Comparison of ENCODE assay signal across 18 mouse cellular contexts in genomic region chr5:124523032-124523431, GRCm38 (mm10). TPM values are rescaled to one million over a fixed set of nuclear protein-coding genes. Genes with fewer than 3 reads are reported as not detected.
DNase-seq lines count a peak whose midpoint lies in the region; ATAC-seq and TF ChIP-seq lines count a peak whose summit lies in the region.
"Had no signal": no experiment of that assay in that cellular context is flagged by ENCODE, and none has a peak within 500 bp of the region (broad histone marks: within the 10 kb centered on the region; RNA-seq: fewer than 3 reads in every experiment).

No protein-coding gene starts in this region.

- peak; percentile 52 for TF ChIP-seq CTCF in intestine, postnatal 0 days (IDR thresholded peaks at IDR 0.05; ENCODE audit: low read depth)
- TF ChIP-seq CTCF in midbrain, postnatal 0 days (IDR thresholded peaks at IDR 0.05), result peak; percentile 49
- TF ChIP-seq CTCF in stomach, postnatal 0 days (IDR thresholded peaks at IDR 0.05; ENCODE audit: low read depth), result peak; percentile 54

- 0 out of 2 replicates have a peak, but pooled peaks cover 4% of the 10 kb centered on the region for H3K36me3 ChIP-seq in intestine, postnatal 0 days (ENCODE audit: control insufficient read depth, insufficient read depth)
- H3K36me3 ChIP-seq in intestine, embryonic 16.5 days (ENCODE audit: control insufficient read depth, insufficient read depth, low read length), result no peaks in the 10 kb centered on the region
- peaks cover 7% of the 10 kb centered on the region for H3K36me3 ChIP-seq in midbrain, postnatal 0 days (ENCODE audit: insufficient read depth, low read length)
- H3K36me3 ChIP-seq in midbrain, embryonic 11.5 days (ENCODE audit: control insufficient read depth, insufficient read depth, low read length), result no peaks in the 10 kb centered on the region
- no peaks in the 10 kb centered on the region; the same call in 1 of the 2 replicates for H3K36me3 ChIP-seq in stomach, postnatal 0 days (ENCODE audit: control insufficient read depth, insufficient read depth, low read length)
- H3K36me3 ChIP-seq: G1E had no signal

- WGBS in intestine, postnatal 0 days, result 95% methylated on average over 8 of the region's 8 CpGs
- WGBS in intestine, embryonic 16.5 days, result 95% methylated on average over 8 of the region's 8 CpGs
- 94% methylated on average over 8 of the region's 8 CpGs for WGBS in midbrain, postnatal 0 days
- 95% methylated on average over 8 of the region's 8 CpGs for WGBS in midbrain, embryonic 11.5 days
- 94% methylated on average over 8 of the region's 8 CpGs for WGBS in stomach, postnatal 0 days

- TF ChIP-seq EP300 in stomach, postnatal 0 days (optimal IDR thresholded peaks at IDR 0.05), result no peak

- no peaks in the 10 kb centered on the region for H3K4me1 ChIP-seq in intestine, postnatal 0 days (replicated peaks; ENCODE audit: control insufficient read depth, insufficient read depth, low read length)
- no peaks in the 10 kb centered on the region for H3K4me1 ChIP-seq in intestine, embryonic 16.5 days (ENCODE audit: control insufficient read depth, insufficient read depth, low read length)
- H3K4me1 ChIP-seq in midbrain, postnatal 0 days (ENCODE audit: insufficient read depth, low read length), result no peaks in the 10 kb centered on the region
- H3K4me1 ChIP-seq in midbrain, embryonic 11.5 days (ENCODE audit: control insufficient read depth, insufficient read depth, low read length), result no peaks in the 10 kb centered on the region
- no peaks in the 10 kb centered on the region for H3K4me1 ChIP-seq in stomach, postnatal 0 days (replicated peaks; ENCODE audit: control insufficient read depth, insufficient read depth)

- no peak overlapping the region for H3K4me2 ChIP-seq in intestine, postnatal 0 days (replicated peaks; ENCODE audit: low read depth)
- no peak overlapping the region for H3K4me2 ChIP-seq in intestine, embryonic 16.5 days (ENCODE audit: low read depth, low read length)
- H3K4me2 ChIP-seq in midbrain, postnatal 0 days (ENCODE audit: low read depth, low read length, poor library complexity, severe bottlenecking), result no peak overlapping the region
- H3K4me2 ChIP-seq in midbrain, embryonic 11.5 days, result no peak overlapping the region
- no peak overlapping the region for H3K4me2 ChIP-seq in stomach, postnatal 0 days (replicated peaks; ENCODE audit: low read depth)
- H3K4me2 ChIP-seq: heart, embryonic 15.5 days; limb, embryonic 15.5 days; stomach, embryonic 15.5 days had no signal

- no peaks in the 10 kb centered on the region for H3K27me3 ChIP-seq in intestine, postnatal 0 days (replicated peaks; ENCODE audit: control insufficient read depth, insufficient read depth, low read length)
- no peaks in the 10 kb centered on the region for H3K27me3 ChIP-seq in intestine, embryonic 16.5 days (replicated peaks; ENCODE audit: control insufficient read depth, insufficient read depth, low read length)
- no peaks in the 10 kb centered on the region for H3K27me3 ChIP-seq in midbrain, postnatal 0 days (ENCODE audit: insufficient read depth, low read length)
- no peaks in the 10 kb centered on the region for H3K27me3 ChIP-seq in midbrain, embryonic 11.5 days (ENCODE audit: control insufficient read depth, insufficient read depth, low read length)
- no peaks in the 10 kb centered on the region for H3K27me3 ChIP-seq in stomach, postnatal 0 days (ENCODE audit: control insufficient read depth, insufficient read depth, low read length)
- H3K27me3 ChIP-seq: heart, embryonic 15.5 days; limb, embryonic 15.5 days; stomach, embryonic 15.5 days had no signal

- H3K9ac ChIP-seq in intestine, postnatal 0 days (ENCODE audit: low read depth, low read length), result no peak overlapping the region
- no peak overlapping the region for H3K9ac ChIP-seq in intestine, embryonic 16.5 days (ENCODE audit: low read depth, low read length)
- H3K9ac ChIP-seq in midbrain, postnatal 0 days (replicated peaks; ENCODE audit: low read length, poor library complexity, severe bottlenecking), result no peak overlapping the region
- H3K9ac ChIP-seq in midbrain, embryonic 11.5 days (ENCODE audit: low read length), result no peak overlapping the region
- no peak overlapping the region for H3K9ac ChIP-seq in stomach, postnatal 0 days (ENCODE audit: low read length)
- H3K9ac ChIP-seq: heart, embryonic 15.5 days; limb, embryonic 15.5 days; stomach, embryonic 15.5 days had no signal

- no peak overlapping the region for H3K4me3 ChIP-seq in intestine, postnatal 0 days (ENCODE audit: low read depth, low read length)
- no peak overlapping the region for H3K4me3 ChIP-seq in intestine, embryonic 16.5 days (ENCODE audit: low read length)
- no peak overlapping the region for H3K4me3 ChIP-seq in midbrain, postnatal 0 days (ENCODE audit: low read depth, low read length)
- no peak overlapping the region for H3K4me3 ChIP-seq in midbrain, embryonic 11.5 days (ENCODE audit: low read depth, low read length)
- H3K4me3 ChIP-seq in stomach, postnatal 0 days (ENCODE audit: low read depth, low read length), result no peak overlapping the region
- H3K4me3 ChIP-seq: heart, embryonic 15.5 days; limb, embryonic 15.5 days; stomach, embryonic 15.5 days had no signal

- no peaks in the 10 kb centered on the region for H3K9me3 ChIP-seq in intestine, postnatal 0 days (ENCODE audit: control insufficient read depth)
- no peaks in the 10 kb centered on the region for H3K9me3 ChIP-seq in intestine, embryonic 16.5 days (ENCODE audit: control insufficient read depth, low read length)
- no peaks in the 10 kb centered on the region for H3K9me3 ChIP-seq in midbrain, postnatal 0 days (ENCODE audit: low read length)
- H3K9me3 ChIP-seq in midbrain, embryonic 11.5 days (ENCODE audit: control insufficient read depth, low read length), result no peaks in the 10 kb centered on the region
- no peaks in the 10 kb centered on the region for H3K9me3 ChIP-seq in stomach, postnatal 0 days (ENCODE audit: control insufficient read depth, low read length)
- H3K9me3 ChIP-seq: G1E; heart, embryonic 15.5 days; limb, embryonic 15.5 days; stomach, embryonic 15.5 days had no signal

- no peak for DNase-seq in midbrain, postnatal 0 days (ENCODE audit: low spot score)
- DNase-seq in midbrain, embryonic 11.5 days (ENCODE audit: low spot score, missing footprints), result no peak
- DNase-seq in R1 (ENCODE audit: low read depth, low spot score), result peak; percentile 63
- DNase-seq in stomach, postnatal 0 days (ENCODE audit: low spot score), result no peak
- DNase-seq: cerebellum, postnatal 25 days; gastrocnemius, postnatal 36 days; kidney, postnatal 36 days; right cerebral cortex, postnatal 4 days had no signal

- no peak for ATAC-seq in intestine, postnatal 0 days
- no peak for ATAC-seq in intestine, embryonic 16.5 days
- no peak for ATAC-seq in midbrain, postnatal 0 days (ENCODE audit: low FRiP score)
- no peak for ATAC-seq in midbrain, embryonic 11.5 days (ENCODE audit: low FRiP score)
- no peak for ATAC-seq in stomach, postnatal 0 days (ENCODE audit: low FRiP score, low TSS enrichment)
- no peak for ATAC-seq in cerebellum, adult (ENCODE audit: insufficient number of reproducible peaks, low FRiP score, low TSS enrichment)
- ATAC-seq: forebrain, embryonic 16.5 days; hindbrain, embryonic 16.5 days had no signal

- H3K27ac ChIP-seq in intestine, postnatal 0 days (ENCODE audit: low read depth, low read length), result no peak overlapping the region
- H3K27ac ChIP-seq in intestine, embryonic 16.5 days (ENCODE audit: low read length), result no peak overlapping the region
- no peak overlapping the region for H3K27ac ChIP-seq in midbrain, postnatal 0 days (ENCODE audit: low read depth, low read length)
- H3K27ac ChIP-seq in midbrain, embryonic 11.5 days (ENCODE audit: low read depth, low read length), result no peak overlapping the region
- H3K27ac ChIP-seq in stomach, postnatal 0 days (replicated peaks), result no peak overlapping the region
- H3K27ac ChIP-seq: heart, embryonic 15.5 days; limb, embryonic 15.5 days; macrophage; stomach, embryonic 15.5 days had no signal

RNA-seq across cellular contexts. Expression of gene Rilpl1, which starts 8.2 kb away (rescaled TPM):
- polyA plus RNA-seq in intestine, postnatal 0 days (2015; fragmentation: Nextera tagmentation; extraction: Ambion mirVana), result 6.6 and 7.5 TPM in 2 replicates
- 8.6 and 8.8 TPM in 2 replicates for polyA plus RNA-seq in intestine, embryonic 16.5 days (2015; fragmentation: Nextera tagmentation; extraction: Ambion mirVana)
- 14.8 and 14.9 TPM in 2 replicates for total RNA-seq in midbrain, postnatal 0 days (2014; rRNA removed)
- 11.2 and 11.9 TPM in 2 replicates for polyA plus RNA-seq in midbrain, postnatal 0 days (2015; fragmentation: Nextera tagmentation; extraction: Ambion mirVana)
- 17.7 and 21.7 TPM in 2 replicates for polyA plus RNA-seq in midbrain, embryonic 11.5 days (2014; fragmentation: Nextera tagmentation; extraction: Ambion mirVana)
- 9.0 and 9.3 TPM in 2 replicates for polyA plus RNA-seq in stomach, postnatal 0 days (2015; fragmentation: Nextera tagmentation; extraction: Ambion mirVana)

RNA-seq across cellular contexts. Expression of gene Tmed2, which starts 17.5 kb away (rescaled TPM):
- polyA plus RNA-seq in intestine, postnatal 0 days (2015; fragmentation: Nextera tagmentation; extraction: Ambion mirVana), result 398 and 414 TPM in 2 replicates
- polyA plus RNA-seq in intestine, embryonic 16.5 days (2015; fragmentation: Nextera tagmentation; extraction: Ambion mirVana), result 635 and 649 TPM in 2 replicates
- total RNA-seq in midbrain, postnatal 0 days (2014; rRNA removed), result 228 and 273 TPM in 2 replicates
- 313 and 326 TPM in 2 replicates for polyA plus RNA-seq in midbrain, postnatal 0 days (2015; fragmentation: Nextera tagmentation; extraction: Ambion mirVana)
- polyA plus RNA-seq in midbrain, embryonic 11.5 days (2014; fragmentation: Nextera tagmentation; extraction: Ambion mirVana), result 490 and 523 TPM in 2 replicates
- 544 and 572 TPM in 2 replicates for polyA plus RNA-seq in stomach, postnatal 0 days (2015; fragmentation: Nextera tagmentation; extraction: Ambion mirVana)

RNA-seq across cellular contexts. Expression of gene Ddx55, which starts 29.6 kb away (rescaled TPM):
- 6.3 and 10.0 TPM in 2 replicates for polyA plus RNA-seq in intestine, postnatal 0 days (2015; fragmentation: Nextera tagmentation; extraction: Ambion mirVana)
- 12.5 and 14.5 TPM in 2 replicates for polyA plus RNA-seq in intestine, embryonic 16.5 days (2015; fragmentation: Nextera tagmentation; extraction: Ambion mirVana)
- 14.9 and 20.5 TPM in 2 replicates for total RNA-seq in midbrain, postnatal 0 days (2014; rRNA removed)
- 21.9 and 26.9 TPM in 2 replicates for polyA plus RNA-seq in midbrain, postnatal 0 days (2015; fragmentation: Nextera tagmentation; extraction: Ambion mirVana)
- 13.2 and 15.0 TPM in 2 replicates for polyA plus RNA-seq in midbrain, embryonic 11.5 days (2014; fragmentation: Nextera tagmentation; extraction: Ambion mirVana)
- 5.8 and 6.1 TPM in 2 replicates for polyA plus RNA-seq in stomach, postnatal 0 days (2015; fragmentation: Nextera tagmentation; extraction: Ambion mirVana)

RNA-seq across cellular contexts. Expression of gene Snrnp35, which starts 40.1 kb away (rescaled TPM):
- 15.5 and 17.9 TPM in 2 replicates for polyA plus RNA-seq in intestine, postnatal 0 days (2015; fragmentation: Nextera tagmentation; extraction: Ambion mirVana)
- 20.1 and 20.9 TPM in 2 replicates for polyA plus RNA-seq in intestine, embryonic 16.5 days (2015; fragmentation: Nextera tagmentation; extraction: Ambion mirVana)
- total RNA-seq in midbrain, postnatal 0 days (2014; rRNA removed), result 5.2 and 10.7 TPM in 2 replicates
- 10.1 and 13.0 TPM in 2 replicates for polyA plus RNA-seq in midbrain, postnatal 0 days (2015; fragmentation: Nextera tagmentation; extraction: Ambion mirVana)
- polyA plus RNA-seq in midbrain, embryonic 11.5 days (2014; fragmentation: Nextera tagmentation; extraction: Ambion mirVana), result 15.6 and 17.3 TPM in 2 replicates
- polyA plus RNA-seq in stomach, postnatal 0 days (2015; fragmentation: Nextera tagmentation; extraction: Ambion mirVana), result 9.1 and 10.8 TPM in 2 replicates

RNA-seq across cellular contexts. Expression of gene Rilpl2, which starts 44.9 kb away (rescaled TPM):
- polyA plus RNA-seq in intestine, postnatal 0 days (2015; fragmentation: Nextera tagmentation; extraction: Ambion mirVana), result 48.2 and 49.7 TPM in 2 replicates
- polyA plus RNA-seq in intestine, embryonic 16.5 days (2015; fragmentation: Nextera tagmentation; extraction: Ambion mirVana), result 55.1 and 55.4 TPM in 2 replicates
- total RNA-seq in midbrain, postnatal 0 days (2014; rRNA removed), result 32.3 and 38.6 TPM in 2 replicates
- 33.8 and 34.3 TPM in 2 replicates for polyA plus RNA-seq in midbrain, postnatal 0 days (2015; fragmentation: Nextera tagmentation; extraction: Ambion mirVana)
- 19.6 and 23.1 TPM in 2 replicates for polyA plus RNA-seq in midbrain, embryonic 11.5 days (2014; fragmentation: Nextera tagmentation; extraction: Ambion mirVana)
- 19.3 and 20.7 TPM in 2 replicates for polyA plus RNA-seq in stomach, postnatal 0 days (2015; fragmentation: Nextera tagmentation; extraction: Ambion mirVana)
